In the genomic region with DNA sequence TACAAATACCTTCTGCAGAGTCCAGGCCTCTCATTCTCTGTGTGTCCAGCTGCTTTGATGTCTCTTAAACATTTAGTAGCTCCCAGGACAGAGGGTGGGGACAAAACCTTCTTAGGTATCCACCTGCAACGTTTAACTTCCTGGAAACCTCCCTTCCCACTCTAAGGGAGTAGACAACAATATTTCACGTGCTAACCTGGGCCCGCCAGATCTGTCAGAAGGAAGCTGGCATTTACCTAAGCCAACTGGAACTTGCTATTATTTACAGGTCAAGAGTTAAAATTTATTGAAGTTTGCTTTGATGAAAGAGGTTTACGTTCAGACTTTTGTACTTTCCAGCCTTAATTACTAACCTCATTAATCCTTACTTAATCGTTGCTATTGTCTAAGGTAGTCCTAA, we compare ENCODE assay signal across 8 mouse cellular contexts. TPM values are rescaled to one million over a fixed set of nuclear protein-coding genes. Genes with fewer than 3 reads are reported as not detected.
DNase-seq lines count a peak whose midpoint lies in the region; ATAC-seq lines count a peak whose summit lies in the region.

No protein-coding gene starts in this region.

- H3K27me3 ChIP-seq in forebrain, embryonic 14.5 days (replicated peaks; ENCODE audit: control insufficient read depth, insufficient read depth, low read length), result peaks cover 18% of the 10 kb centered on the region
- H3K27me3 ChIP-seq in forebrain, embryonic 16.5 days (replicated peaks; ENCODE audit: control insufficient read depth, insufficient read depth, low read length), result peaks cover 11% of the 10 kb centered on the region
- peaks cover 10% of the 10 kb centered on the region for H3K27me3 ChIP-seq in lung, embryonic 16.5 days (ENCODE audit: control insufficient read depth, insufficient read depth, low read depth, low read length)
- H3K27me3 ChIP-seq in stomach, embryonic 15.5 days (replicated peaks), result no peaks in the 10 kb centered on the region

- WGBS in forebrain, embryonic 14.5 days, result 10% methylated on average over 5 of the region's 5 CpGs
- WGBS in forebrain, embryonic 16.5 days, result 24% methylated on average over 5 of the region's 5 CpGs
- 26% methylated on average over 5 of the region's 5 CpGs for WGBS in lung, embryonic 16.5 days
- 31% methylated on average over 5 of the region's 5 CpGs for WGBS in stomach, embryonic 15.5 days

- H3K9me3 ChIP-seq in forebrain, embryonic 14.5 days (replicated peaks; ENCODE audit: control insufficient read depth, low read length), result no peaks in the 10 kb centered on the region
- H3K9me3 ChIP-seq in forebrain, embryonic 16.5 days (ENCODE audit: control insufficient read depth, low read length), result no peaks in the 10 kb centered on the region
- no peaks in the 10 kb centered on the region for H3K9me3 ChIP-seq in lung, embryonic 16.5 days (ENCODE audit: control insufficient read depth, low read length)
- H3K9me3 ChIP-seq in stomach, embryonic 15.5 days, result no peaks in the 10 kb centered on the region

- peak overlapping the region; percentile 63; the same call in 1 of the 2 replicates for H3K4me3 ChIP-seq in forebrain, embryonic 14.5 days (ENCODE audit: low read depth, low read length)
- no peak overlapping the region for H3K4me3 ChIP-seq in forebrain, embryonic 16.5 days (replicated peaks; ENCODE audit: low read length)
- no peak overlapping the region for H3K4me3 ChIP-seq in lung, embryonic 16.5 days (ENCODE audit: low read length)
- peak overlapping the region; percentile 79; the same call in 1 of the 2 replicates for H3K4me3 ChIP-seq in stomach, embryonic 15.5 days (replicated peaks)

- no peak for DNase-seq in forebrain, embryonic 14.5 days (ENCODE audit: low spot score)
- DNase-seq in lung, postnatal 36 days, result no peak
- peak; percentile 55 to 57 for DNase-seq in kidney, postnatal 25 days
- DNase-seq in cerebellum, adult 9-11 months, result no peak
- no peak for DNase-seq in cerebellum, postnatal 14 days

- H3K4me1 ChIP-seq in forebrain, embryonic 14.5 days (ENCODE audit: control insufficient read depth, insufficient read depth, low read length), result 0 out of 2 replicates have a peak, but pooled peaks cover 2% of the 10 kb centered on the region
- peaks cover 10% of the 10 kb centered on the region for H3K4me1 ChIP-seq in forebrain, embryonic 16.5 days (replicated peaks; ENCODE audit: control insufficient read depth, insufficient read depth, low read length)
- peaks cover 9% of the 10 kb centered on the region for H3K4me1 ChIP-seq in lung, embryonic 16.5 days (replicated peaks; ENCODE audit: control insufficient read depth, insufficient read depth, low read length)
- H3K4me1 ChIP-seq in stomach, embryonic 15.5 days, result peaks cover 6% of the 10 kb centered on the region

- H3K4me2 ChIP-seq in forebrain, embryonic 14.5 days (ENCODE audit: low read length), result peak overlapping the region; percentile 96
- no peak overlapping the region for H3K4me2 ChIP-seq in forebrain, embryonic 16.5 days (ENCODE audit: low read length)
- H3K4me2 ChIP-seq in lung, embryonic 16.5 days (ENCODE audit: low read depth, low read length), result peak overlapping the region; percentile 96; the same call in 1 of the 2 replicates
- H3K4me2 ChIP-seq in stomach, embryonic 15.5 days, result peak overlapping the region; percentile 90

- H3K36me3 ChIP-seq in forebrain, embryonic 14.5 days (ENCODE audit: control insufficient read depth, insufficient read depth, low read length), result no peaks in the 10 kb centered on the region
- H3K36me3 ChIP-seq in forebrain, embryonic 16.5 days (ENCODE audit: control insufficient read depth, insufficient read depth), result no peaks in the 10 kb centered on the region
- no peaks in the 10 kb centered on the region for H3K36me3 ChIP-seq in lung, embryonic 16.5 days (ENCODE audit: control insufficient read depth, insufficient read depth, low read length)
- H3K36me3 ChIP-seq in stomach, embryonic 15.5 days, result no peaks in the 10 kb centered on the region

- no peak for ATAC-seq in forebrain, embryonic 14.5 days
- ATAC-seq in forebrain, embryonic 16.5 days, result no peak
- no peak for ATAC-seq in lung, embryonic 16.5 days (ENCODE audit: low read depth)
- ATAC-seq in stomach, embryonic 15.5 days (ENCODE audit: insufficient read depth, low FRiP score, low read depth), result no peak

- H3K9ac ChIP-seq in forebrain, embryonic 14.5 days (ENCODE audit: low read length), result no peak overlapping the region
- H3K9ac ChIP-seq in forebrain, embryonic 16.5 days (replicated peaks; ENCODE audit: low read depth, low read length), result no peak overlapping the region
- H3K9ac ChIP-seq in lung, embryonic 16.5 days (ENCODE audit: low read length), result no peak overlapping the region
- H3K9ac ChIP-seq in stomach, embryonic 15.5 days, result 0 out of 2 replicates have a peak overlapping the region, but pooled peaks have one; percentile 74

- H3K27ac ChIP-seq in forebrain, embryonic 14.5 days (ENCODE audit: low read depth, low read length), result no peak overlapping the region
- H3K27ac ChIP-seq in forebrain, embryonic 16.5 days (ENCODE audit: low read length), result no peak overlapping the region
- H3K27ac ChIP-seq in lung, embryonic 16.5 days (ENCODE audit: low read length), result no peak overlapping the region
- peak overlapping the region; percentile 87 for H3K27ac ChIP-seq in stomach, embryonic 15.5 days

RNA-seq across cellular contexts. Expression of gene Sgms2, which starts 2.2 kb away (rescaled TPM):
- 1.5 and 1.9 TPM in 2 replicates for polyA plus RNA-seq in forebrain, embryonic 14.5 days (2014; fragmentation: Nextera tagmentation; extraction: Ambion mirVana)
- 1.0 and 1.3 TPM in 2 replicates for polyA plus RNA-seq in forebrain, embryonic 16.5 days (2015; fragmentation: Nextera tagmentation; extraction: Ambion mirVana)
- polyA plus RNA-seq in lung, embryonic 16.5 days (2015; fragmentation: Nextera tagmentation; extraction: Ambion mirVana), result 4.0 and 4.4 TPM in 2 replicates
- polyA plus RNA-seq in stomach, embryonic 15.5 days (2015; fragmentation: Nextera tagmentation; extraction: Ambion mirVana), result 10.7 and 11.7 TPM in 2 replicates

Comparison
In these comparisons a context has a peak if more than half of its experiments do, and no peak if none do; other contexts are left out.
1. H3K4me3 ChIP-seq: peak in forebrain, embryonic 14.5 days (single experiment) and stomach, embryonic 15.5 days (single experiment); none in forebrain, embryonic 16.5 days (single experiment) and lung, embryonic 16.5 days (single experiment).
2. DNase-seq: peak in kidney, postnatal 25 days (2 of 2); none in forebrain, embryonic 14.5 days (single experiment), lung, postnatal 36 days (single experiment), cerebellum, adult 9-11 months (single experiment) and cerebellum, postnatal 14 days (0 of 2).